Mouse (Mus musculus) MEL (cell line): ENCODE data around the gene Ist1. TPM values are rescaled to one million over a fixed set of nuclear protein-coding genes. Genes with fewer than 3 reads are reported as not detected.

Source experiments
- DNase-seq: peaks from one replicate; pipeline ENCODE4 v3.0.0; 2011; ENCODE audit warnings: low read depth, low spot score
- H3K27ac ChIP-seq: 2 replicates; pipeline ENCODE4 v1.5.1; 2012; ENCODE audit warnings: low read depth, mild to moderate bottlenecking, control low read depth, low read length, moderate library complexity; ENCODE audit not compliant: control insufficient read depth
- H3K27me3 ChIP-seq, 2 experiments: fragments of 150-350 bp in 1 of 2; sonication (generic) in 1 of 2; 2 replicates each; pipeline ENCODE4 v1.6.1; 2012; ENCODE audit warnings: low read length in 2 of 2, mild to moderate bottlenecking in 2 of 2, improper control_type of control experiment in 1 of 2, moderate library complexity in 1 of 2; ENCODE audit not compliant: insufficient read depth in 2 of 2, control insufficient read depth in 1 of 2
- H3K36me3 ChIP-seq, 2 experiments: 2 replicates each; pipeline ENCODE4 v1.6.1; 2012 to 2014; ENCODE audit warnings: low read length in 2 of 2, improper control_type of control experiment in 1 of 2, inconsistent platforms in 1 of 2, mild to moderate bottlenecking in 1 of 2; ENCODE audit not compliant: insufficient read depth in 2 of 2, control insufficient read depth in 1 of 2
- H3K4me1 ChIP-seq, 2 experiments: fragments of 150-350 bp in 1 of 2; sonication (generic) in 1 of 2; 2 replicates each; pipeline ENCODE4 v1.6.1; 2012; ENCODE audit warnings: low read length in 2 of 2, improper control_type of control experiment in 1 of 2, mild to moderate bottlenecking in 1 of 2; ENCODE audit not compliant: insufficient read depth in 2 of 2, control insufficient read depth in 1 of 2
- H3K4me3 ChIP-seq, 2 experiments: fragments of 150-350 bp in 1 of 2; sonication (generic) in 1 of 2; 2 replicates each; pipeline ENCODE4 v1.5.1; 2012; ENCODE audit warnings: low read depth in 2 of 2, low read length in 2 of 2, mild to moderate bottlenecking in 2 of 2, moderate library complexity in 2 of 2, control low read depth in 1 of 2, improper control_type of control experiment in 1 of 2; ENCODE audit not compliant: control insufficient read depth in 1 of 2, insufficient read depth in 1 of 2
- H3K79me2 ChIP-seq: 2 replicates; pipeline ENCODE4 v1.6.1; 2012; ENCODE audit warnings: mild to moderate bottlenecking, low read length, moderate library complexity; ENCODE audit not compliant: control insufficient read depth, poor library complexity, insufficient read depth
- H3K9ac ChIP-seq: 2 replicates; pipeline ENCODE4 v1.6.1; 2012; ENCODE audit warnings: low read depth, mild to moderate bottlenecking, control low read depth, low read length, moderate library complexity; ENCODE audit not compliant: control insufficient read depth, poor library complexity, severe bottlenecking
- H3K9me3 ChIP-seq: fragments of 150-350 bp; sonication (generic); replicated peaks from 2 replicates; pipeline ENCODE4 v1.6.1; 2012; ENCODE audit warnings: mild to moderate bottlenecking, low read length, improper control_type of control experiment, moderate library complexity; ENCODE audit not compliant: insufficient read depth
- BHLHE40 ChIP-seq: IDR thresholded peaks from 2 replicates; pipeline ENCODE4 v1.6.1; 2012; ENCODE audit warnings: low read depth, mild to moderate bottlenecking, inconsistent platforms, low read length, improper control_type of control experiment, borderline replicate concordance
- CHD1 ChIP-seq: IDR thresholded peaks from 2 replicates; pipeline ENCODE4 v1.6.1; 2012; ENCODE audit warnings: low read depth, mild to moderate bottlenecking, inconsistent platforms, low read length, improper control_type of control experiment
- CHD2 ChIP-seq: IDR thresholded peaks from 2 replicates; pipeline ENCODE4 v1.6.1; 2011; ENCODE audit warnings: low read length, improper control_type of control experiment
- CTCF ChIP-seq, 3 experiments: IDR thresholded peaks in 2 of 3; conservative IDR thresholded peaks in 1 of 3; 2 replicates each; pipeline ENCODE4 v1.5.1; 2011 to 2012; ENCODE audit warnings: low read length in 3 of 3, low read depth in 2 of 3, mild to moderate bottlenecking in 2 of 3, improper control_type of control experiment in 1 of 3, inconsistent platforms in 1 of 3, mixed read lengths in 1 of 3, moderate library complexity in 1 of 3; ENCODE audit not compliant: control insufficient read depth in 1 of 3, insufficient read depth in 1 of 3, poor library complexity in 1 of 3, severe bottlenecking in 1 of 3
- E2F4 ChIP-seq: IDR thresholded peaks from 2 replicates; pipeline ENCODE4 v1.6.1; 2011; ENCODE audit warnings: low read depth, low read length, improper control_type of control experiment, borderline replicate concordance
- ELF1 ChIP-seq: IDR thresholded peaks from 2 replicates; pipeline ENCODE4 v1.6.1; 2014; ENCODE audit warnings: low read depth, mild to moderate bottlenecking, inconsistent platforms, low read length, improper control_type of control experiment, moderate library complexity
- GABPA ChIP-seq: IDR thresholded peaks from 2 replicates; pipeline ENCODE4 v1.6.1; 2012; ENCODE audit warnings: low read depth, mild to moderate bottlenecking, inconsistent platforms, low read length, improper control_type of control experiment, moderate library complexity
- HCFC1 ChIP-seq: IDR thresholded peaks from 2 replicates; pipeline ENCODE4 v1.6.1; 2012; ENCODE audit warnings: low read depth, mild to moderate bottlenecking, inconsistent platforms, low read length, improper control_type of control experiment, moderate library complexity
- KAT2A ChIP-seq: conservative IDR thresholded peaks from 2 replicates; pipeline ENCODE4 v1.6.1; 2012; ENCODE audit warnings: low read depth, low read length, improper control_type of control experiment, inconsistent platforms
- MAFK ChIP-seq: IDR thresholded peaks from 2 replicates; pipeline ENCODE4 v1.6.1; 2011; ENCODE audit warnings: low read depth, mild to moderate bottlenecking, low read length, improper control_type of control experiment, borderline replicate concordance
- MAZ ChIP-seq: IDR thresholded peaks from 2 replicates; pipeline ENCODE4 v1.6.1; 2012; ENCODE audit warnings: low read depth, mild to moderate bottlenecking, inconsistent platforms, low read length, improper control_type of control experiment
- MEF2A ChIP-seq: IDR thresholded peaks from 2 replicates; pipeline ENCODE4 v1.6.1; 2014; ENCODE audit warnings: low read depth, mild to moderate bottlenecking, inconsistent platforms, low read length, improper control_type of control experiment; ENCODE audit not compliant: poor library complexity, insufficient replicate concordance, severe bottlenecking; ENCODE audit errors: extremely low read depth
- MXI1 ChIP-seq: IDR thresholded peaks from 2 replicates; pipeline ENCODE4 v1.6.1; 2011; ENCODE audit warnings: mild to moderate bottlenecking, low read depth, low read length, improper control_type of control experiment
- MYB ChIP-seq: IDR thresholded peaks from 2 replicates; pipeline ENCODE4 v1.6.1; 2011; ENCODE audit warnings: mild to moderate bottlenecking, low read depth, low read length, improper control_type of control experiment
- MYC ChIP-seq: IDR thresholded peaks from 2 replicates; pipeline ENCODE4 v1.6.1; 2011; ENCODE audit warnings: low read depth, mild to moderate bottlenecking, low read length, improper control_type of control experiment, moderate library complexity
- POLR2A ChIP-seq, 2 experiments: IDR thresholded peaks; 2 replicates each; pipeline ENCODE4 v1.6.1; 2011 to 2012; ENCODE audit warnings: low read length in 2 of 2, mild to moderate bottlenecking in 2 of 2, control low read depth in 1 of 2, improper control_type of control experiment in 1 of 2, low read depth in 1 of 2, moderate library complexity in 1 of 2; ENCODE audit not compliant: control insufficient read depth in 1 of 2, insufficient read depth in 1 of 2, poor library complexity in 1 of 2
- POLR2AphosphoS2 ChIP-seq: IDR thresholded peaks from 2 replicates; pipeline ENCODE4 v1.6.1; 2011; ENCODE audit warnings: low read length, improper control_type of control experiment
- RAD21 ChIP-seq: IDR thresholded peaks from 2 replicates; pipeline ENCODE4 v1.6.1; 2011; ENCODE audit warnings: mild to moderate bottlenecking, low read depth, low read length, improper control_type of control experiment
- RCOR1 ChIP-seq: IDR thresholded peaks from 2 replicates; pipeline ENCODE4 v1.6.1; 2012; ENCODE audit warnings: low read depth, mild to moderate bottlenecking, inconsistent platforms, low read length, improper control_type of control experiment
- SIN3A ChIP-seq: IDR thresholded peaks from 2 replicates; pipeline ENCODE4 v1.6.1; 2012; ENCODE audit warnings: low read length, improper control_type of control experiment, inconsistent platforms
- SMC3 ChIP-seq: IDR thresholded peaks from 2 replicates; pipeline ENCODE4 v1.6.1; 2011; ENCODE audit warnings: low read depth, low read length, improper control_type of control experiment
- TCF12 ChIP-seq: IDR thresholded peaks from 2 replicates; pipeline ENCODE4 v1.6.1; 2014; ENCODE audit warnings: low read depth, mild to moderate bottlenecking, inconsistent platforms, low read length, improper control_type of control experiment, moderate library complexity
- UBTF ChIP-seq: IDR thresholded peaks from 2 replicates; pipeline ENCODE4 v1.6.1; 2012; ENCODE audit warnings: low read depth, mild to moderate bottlenecking, inconsistent platforms, low read length, improper control_type of control experiment, moderate library complexity, borderline replicate concordance; ENCODE audit not compliant: insufficient read depth
- USF1 ChIP-seq: IDR thresholded peaks from 2 replicates; pipeline ENCODE4 v1.6.1; 2014; ENCODE audit warnings: low read depth, mild to moderate bottlenecking, inconsistent platforms, low read length, improper control_type of control experiment, moderate library complexity
- ZC3H11A ChIP-seq: IDR thresholded peaks from 2 replicates; pipeline ENCODE4 v1.6.1; 2012; ENCODE audit warnings: low read depth, mild to moderate bottlenecking, inconsistent platforms, low read length, improper control_type of control experiment
- ZMIZ1 ChIP-seq: IDR thresholded peaks from 2 replicates; pipeline ENCODE4 v1.6.1; 2012; ENCODE audit warnings: low read depth, mild to moderate bottlenecking, inconsistent platforms, low read length, improper control_type of control experiment, moderate library complexity
- ZNF384 ChIP-seq: IDR thresholded peaks from 2 replicates; pipeline ENCODE4 v1.6.1; 2012; ENCODE audit warnings: low read depth, mild to moderate bottlenecking, inconsistent platforms, low read length, improper control_type of control experiment
- polyA plus RNA-seq, 2 experiments: library from polyadenylated mRNA; stranded (reverse) in 1 of 2; unstranded in 1 of 2; fragments of >175 nt in 1 of 2; fragments of >200 nt in 1 of 2; gene quantifications; 2 replicates each; pipeline versions ENCODE4 v1.2.1 to v1.2.4; 2012; ENCODE audit warnings: low replicate concordance in 2 of 2, low read depth in 1 of 2; ENCODE audit not compliant: insufficient read length in 2 of 2, insufficient read depth in 1 of 2, missing spikeins in 1 of 2
- total RNA-seq: library from RNA; depleted of rRNA; stranded (reverse); fragments of 300-350 nt; gene quantifications from 2 replicates; pipeline ENCODE4 v1.2.3, GENCODE M21; 2012

The Ist1 gene
- total and polyA plus RNA-seq, 3 experiments, result 33.1 to 126 (median 50.4) TPM

- Histone ChIP-seq H3K4me3 (peak overlapping the region; percentile 61 to 83), H3K27ac (no peak overlapping the region), H3K9ac (peak overlapping the region; percentile 60), H3K27me3 (no peaks in the 10 kb centered on the region), H3K79me2 (peaks cover 3% of the 10 kb centered on the region; the same call in 1 of the 2 replicates), H3K4me1 (peaks cover 0 to 12% of the 10 kb centered on the region in 2 experiments; a peak in 2 of 4 replicates), H3K9me3 (no peaks in the 10 kb centered on the region), H3K36me3 (no peaks in the 10 kb centered on the region; a peak in 1 of 4 replicates)
- TF ChIP-seq HCFC1, result no peak
- TF ChIP-seq CHD2, result no peak
- no peak for TF ChIP-seq MEF2A
- no peak for TF ChIP-seq E2F4
- DNase-seq, result peak; percentile 46
These were observed 13.2 kb upstream of the Ist1 start for GRCm38 (mm10) chr8:109706076-109706873.

GRCm38 (mm10) chr8:109705320-109706075 is 12.4 kb upstream of the Ist1 start, which contains the start of gene Zfp821:
TSS of gene Zfp821 (plus strand) at chr8:109705546.
- H3K9ac ChIP-seq, result peak within 1 kb of the TSS; percentile 95
- H3K27me3 ChIP-seq, result no peaks in the 10 kb centered on the region
- no peaks in the 10 kb centered on the region for H3K9me3 ChIP-seq
- no peaks in the 10 kb centered on the region; a peak in 1 of 4 replicates for H3K36me3 ChIP-seq
- DNase-seq, result peak; percentile 94
- peak within 1 kb of the TSS; percentile 70 to 83 for H3K4me3 ChIP-seq
- peaks cover 3% of the 10 kb centered on the region; the same call in 1 of the 2 replicates for H3K79me2 ChIP-seq
- H3K27ac ChIP-seq, result peak within 1 kb of the TSS; percentile 48
- peaks cover 0 to 12% of the 10 kb centered on the region in 2 experiments; a peak in 2 of 4 replicates for H3K4me1 ChIP-seq
- TF ChIP-seq ELF1 (no peak), MYB (no peak), CHD2 (no peak), MAFK (no peak), POLR2AphosphoS2 (no peak), BHLHE40 (no peak), UBTF (no peak), GABPA (no peak), HCFC1 (0 out of 2 replicates have a peak, but pooled peaks have one; percentile 42), MYC (no peak), CTCF (IDR thresholded peaks at IDR 0.05 in 2 of 3, conservative IDR thresholded peaks at IDR 0.05 in 1 of 3; ENCODE audit: control insufficient read depth in 1 of 3, insufficient read depth in 1 of 3, low read depth in 2 of 3, low read length in 3 of 3, poor library complexity in 1 of 3, severe bottlenecking in 1 of 3) (no peak), SMC3 (no peak), RCOR1 (0 out of 2 replicates have a peak, but pooled peaks have one; percentile 28), TCF12 (0 out of 2 replicates have a peak, but pooled peaks have one; percentile 21), ZMIZ1 (no peak), SIN3A (no peak; the same call in 1 of the 2 replicates), MAZ (peak; percentile 90), ZC3H11A (no peak), MXI1 (0 out of 2 replicates have a peak, but pooled peaks have one; percentile 30), ZNF384 (peak; percentile 31; the same call in 1 of the 2 replicates), RAD21 (no peak), USF1 (peak; percentile 37; the same call in 1 of the 2 replicates), CHD1 (no peak), POLR2A (IDR thresholded peaks at IDR 0.05; ENCODE audit: control insufficient read depth in 1 of 2, insufficient read depth in 1 of 2, low read depth in 1 of 2, low read length in 2 of 2, poor library complexity in 1 of 2) (peak; percentile 30 to 52; a peak in 2 of 4 replicates), KAT2A (no peak), MEF2A (no peak)
